Mouse (Mus musculus) myocyte (in vitro differentiated cells): ENCODE data around the gene Irf2bp2. TPM values are rescaled to one million over a fixed set of nuclear protein-coding genes. Genes with fewer than 3 reads are reported as not detected.

Experiments used
- H3K27me3 ChIP-seq: one replicate; pipeline ENCODE4 v1.6.1; 2011; ENCODE audit not compliant: control insufficient read depth, insufficient read depth, insufficient read length
- H3K36me3 ChIP-seq: one replicate; pipeline ENCODE4 v1.6.1; 2011; ENCODE audit not compliant: control insufficient read depth, insufficient read depth
- H3K4me2 ChIP-seq: one replicate; pipeline ENCODE4 v1.6.1; 2011; ENCODE audit warnings: low read depth, control low read depth
- H3K4me3 ChIP-seq: one replicate; pipeline ENCODE4 v1.5.1; 2011; ENCODE audit warnings: mild to moderate bottlenecking, control low read depth, moderate library complexity
- H3K79me2 ChIP-seq: one replicate; pipeline ENCODE4 v1.6.1; 2011; ENCODE audit not compliant: control insufficient read depth, insufficient read depth
- H3ac ChIP-seq: one replicate; pipeline ENCODE4 v1.6.1; 2011; ENCODE audit not compliant: control insufficient read depth, insufficient read length
- CEBPB ChIP-seq: IDR thresholded peaks from 2 replicates; pipeline ENCODE4 v1.6.1; 2011; ENCODE audit warnings: mild to moderate bottlenecking, moderate library complexity; ENCODE audit not compliant: poor library complexity, insufficient read depth, severe bottlenecking
- E2F4 ChIP-seq: IDR thresholded peaks from one replicate; pipeline ENCODE4 v1.6.1; 2011; ENCODE audit warnings: mild to moderate bottlenecking, control low read depth, moderate library complexity; ENCODE audit not compliant: insufficient read depth
- MAX ChIP-seq: IDR thresholded peaks from one replicate; pipeline ENCODE4 v1.6.1; 2011; ENCODE audit warnings: low read depth, mild to moderate bottlenecking, control low read depth
- MYOD1 ChIP-seq, 3 experiments: IDR thresholded peaks; one replicate each; pipeline ENCODE4 v1.6.1; 2011; ENCODE audit warnings: control low read depth in 2 of 3, low read depth in 2 of 3, mild to moderate bottlenecking in 2 of 3, moderate library complexity in 1 of 3; ENCODE audit not compliant: insufficient read length in 2 of 3, control insufficient read depth in 1 of 3
- MYOG ChIP-seq, 3 experiments: IDR thresholded peaks; one replicate each; pipeline ENCODE4 v1.6.1; 2011; ENCODE audit warnings: control low read depth in 2 of 3, low read depth in 2 of 3, mild to moderate bottlenecking in 2 of 3; ENCODE audit not compliant: insufficient read length in 2 of 3, control insufficient read depth in 1 of 3, insufficient read depth in 1 of 3
- POLR2A ChIP-seq: IDR thresholded peaks from one replicate; pipeline ENCODE4 v1.6.1; 2011; ENCODE audit warnings: low read depth, mild to moderate bottlenecking, control low read depth, moderate library complexity; ENCODE audit not compliant: insufficient read length
- POLR2AphosphoS2 ChIP-seq: IDR thresholded peaks from one replicate; pipeline ENCODE4 v1.6.1; 2011; ENCODE audit warnings: low read depth, control low read depth; ENCODE audit not compliant: insufficient read length
- REST ChIP-seq: IDR thresholded peaks from one replicate; pipeline ENCODE4 v1.6.1; 2011; ENCODE audit warnings: mild to moderate bottlenecking, control low read depth, moderate library complexity; ENCODE audit not compliant: insufficient read depth, insufficient read length
- SRF ChIP-seq: IDR thresholded peaks from one replicate; pipeline ENCODE4 v1.6.1; 2011; ENCODE audit warnings: low read depth; ENCODE audit not compliant: control insufficient read depth, insufficient read length
- TCF12 ChIP-seq: IDR thresholded peaks from one replicate; pipeline ENCODE4 v1.6.1; 2011; ENCODE audit warnings: mild to moderate bottlenecking, control low read depth; ENCODE audit not compliant: poor library complexity, insufficient read depth, severe bottlenecking
- TCF3 ChIP-seq: IDR thresholded peaks from one replicate; pipeline ENCODE4 v1.6.1; 2011; ENCODE audit warnings: low read depth, control low read depth; ENCODE audit not compliant: insufficient read length
- USF1 ChIP-seq: IDR thresholded peaks from one replicate; pipeline ENCODE4 v1.6.1; 2011; ENCODE audit warnings: low read depth, mild to moderate bottlenecking, control low read depth, moderate library complexity
- polyA plus RNA-seq: library from polyadenylated mRNA; unstranded; fragments of >200 nt; fragmentation: generic; extraction: Trizol; gene quantifications from one replicate; pipeline ENCODE4 v1.2.1, GENCODE M21; 2012; ENCODE audit warnings: missing spikeins

Gene Irf2bp2
- polyA plus RNA-seq, 1 experiment: 16.8 TPM

DNA sequence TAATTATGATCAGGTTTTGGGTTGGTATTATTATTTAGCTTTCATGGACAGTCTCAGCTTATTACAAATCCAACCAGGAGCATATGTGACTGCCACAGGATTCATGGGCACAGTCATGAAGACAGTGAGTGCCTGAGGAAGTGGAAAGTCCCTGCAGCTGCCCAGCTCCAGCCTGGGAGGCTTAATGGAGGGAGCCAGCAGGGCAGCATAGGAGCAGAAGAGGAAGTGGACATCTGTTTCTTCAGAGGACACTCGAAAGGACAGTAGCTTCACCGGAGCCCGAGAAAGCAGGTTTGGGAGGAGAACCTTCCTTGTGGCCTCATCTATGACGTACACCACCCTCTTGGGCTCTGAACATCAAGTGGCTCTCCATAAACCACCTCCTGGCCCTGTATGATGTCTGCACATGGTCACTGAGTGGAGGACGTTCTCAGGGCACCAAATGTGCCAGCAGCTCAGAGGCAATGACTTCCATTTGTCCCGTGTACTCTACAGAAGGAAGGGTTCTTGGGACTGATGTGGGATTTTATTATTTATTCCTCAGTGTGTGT is 28.5 kb downstream of the Irf2bp2 start:
- Histone ChIP-seq H3K4me3 (no peak overlapping the region), H3K79me2 (no peaks in the 10 kb centered on the region), H3ac (no peak overlapping the region), H3K36me3 (no peaks in the 10 kb centered on the region), H3K4me2 (peak overlapping the region; percentile 91), H3K27me3 (no peaks in the 10 kb centered on the region)
- TF ChIP-seq MYOG (IDR thresholded peaks at IDR 0.05; ENCODE audit: control insufficient read depth in 1 of 3, insufficient read depth in 1 of 3, insufficient read length in 2 of 3, low read depth in 2 of 3): peak in 1 of 3 experiments; percentile 34
- no peak for TF ChIP-seq E2F4
- TF ChIP-seq MAX: no peak
- TF ChIP-seq POLR2AphosphoS2: no peak
- TF ChIP-seq MYOD1 (IDR thresholded peaks at IDR 0.05; ENCODE audit: control insufficient read depth in 1 of 3, insufficient read length in 2 of 3, low read depth in 2 of 3): peak in 1 of 3 experiments; percentile 18

DNA sequence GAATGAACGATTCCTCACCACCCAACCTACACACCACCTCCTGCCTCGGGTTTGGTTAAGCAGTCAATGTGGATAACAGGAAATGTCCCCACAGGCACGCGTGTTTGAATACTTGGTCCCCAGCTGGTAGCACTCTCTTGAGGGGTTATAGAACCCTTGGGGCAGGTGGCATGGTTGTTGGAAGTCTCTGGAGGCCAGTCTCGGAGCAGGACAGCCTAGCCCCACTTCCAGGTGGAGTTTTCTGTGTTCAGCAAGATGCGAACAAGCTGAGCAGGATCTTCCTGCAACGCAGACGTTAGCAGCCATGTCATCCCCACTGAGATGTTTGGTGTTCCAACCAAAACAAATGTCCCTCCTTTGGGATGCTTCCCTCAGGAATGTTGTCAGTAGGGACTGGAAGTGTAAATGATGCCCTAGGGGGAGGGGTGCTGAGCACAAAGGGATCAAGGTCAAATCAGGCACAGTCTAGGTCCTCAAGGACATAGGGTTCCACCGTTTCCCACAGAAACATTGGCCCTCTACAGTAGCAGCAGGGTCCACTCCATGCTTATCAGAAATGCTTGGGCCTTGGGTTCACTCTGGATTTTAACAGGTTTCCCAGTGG is 29.1 kb downstream of the Irf2bp2 start:
- TF ChIP-seq MAX (no peak), POLR2AphosphoS2 (no peak), CEBPB (no peak), SRF (no peak), TCF12 (no peak), MYOD1 (IDR thresholded peaks at IDR 0.05; ENCODE audit: control insufficient read depth in 1 of 3, insufficient read length in 2 of 3, low read depth in 2 of 3) (no peak), USF1 (no peak), REST (no peak), E2F4 (no peak), POLR2A (no peak), MYOG (IDR thresholded peaks at IDR 0.05; ENCODE audit: control insufficient read depth in 1 of 3, insufficient read depth in 1 of 3, insufficient read length in 2 of 3, low read depth in 2 of 3) (no peak), TCF3 (no peak)
- Histone ChIP-seq H3K79me2 (no peaks in the 10 kb centered on the region), H3K4me3 (no peak overlapping the region)

DNA sequence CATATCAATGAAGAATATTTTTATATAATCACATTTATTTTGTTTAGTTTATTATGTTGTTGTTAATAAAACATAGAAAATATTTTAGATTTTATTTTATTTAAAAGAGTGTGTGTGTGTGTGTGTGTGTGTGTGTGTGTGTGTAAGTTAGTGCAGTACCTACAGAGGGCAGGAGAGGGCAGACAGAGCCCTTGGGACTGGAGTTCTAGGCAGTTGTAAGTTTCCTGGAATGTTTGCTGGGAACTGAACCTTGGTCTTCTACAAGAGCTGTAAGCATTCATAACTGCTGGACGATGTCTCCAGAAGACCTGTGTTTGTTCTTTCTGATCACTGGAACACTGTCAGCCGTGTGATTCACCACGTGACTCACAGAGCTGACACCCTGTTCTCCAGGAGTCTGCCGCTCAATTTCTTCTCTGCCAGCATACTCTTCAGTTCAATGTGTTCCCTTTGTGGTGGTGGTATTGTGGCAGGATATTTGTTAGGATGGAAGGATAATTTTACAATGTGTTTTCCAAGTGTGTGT is 32.4 kb downstream of the Irf2bp2 start:
- Histone ChIP-seq H3K36me3 (no peaks in the 10 kb centered on the region), H3K4me2 (no peak overlapping the region), H3K79me2 (no peaks in the 10 kb centered on the region), H3K27me3 (no peaks in the 10 kb centered on the region), H3K4me3 (no peak overlapping the region), H3ac (no peak overlapping the region)
- no peak for TF ChIP-seq TCF3
- TF ChIP-seq USF1: peak; percentile 65

More for the DNA sequence above, 29.1 kb downstream of the Irf2bp2 start:
- Histone ChIP-seq H3K27me3 (no peaks in the 10 kb centered on the region), H3K4me2 (no peak overlapping the region), H3K36me3 (no peaks in the 10 kb centered on the region), H3ac (no peak overlapping the region)

DNA sequence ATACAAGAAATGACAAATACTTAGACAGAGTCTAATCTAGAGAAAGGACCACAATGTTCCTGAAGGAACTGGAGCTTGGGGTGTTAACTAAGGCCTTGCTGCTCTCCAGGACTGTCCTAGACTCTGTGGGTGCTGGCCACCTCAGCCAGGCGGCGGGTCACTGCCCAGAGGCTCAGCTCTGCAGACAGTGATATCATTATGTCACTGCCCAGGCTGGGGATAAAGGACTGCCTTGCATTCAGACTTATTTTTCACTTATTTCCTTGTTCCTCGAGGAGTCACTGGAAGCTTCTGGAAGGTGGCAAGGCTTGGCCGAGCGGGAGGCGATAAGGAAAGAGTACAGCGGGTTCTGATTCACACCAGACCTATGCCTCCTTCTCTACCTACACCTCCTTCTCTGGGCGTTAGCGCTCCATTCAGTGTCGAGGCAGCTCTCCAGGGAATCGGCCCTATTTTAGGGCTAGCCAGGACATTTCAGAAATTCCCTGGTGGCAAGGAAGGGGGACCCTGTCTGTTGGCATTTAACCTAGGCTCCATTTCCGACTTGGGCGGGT is 35.3 kb downstream of the Irf2bp2 start:
- Histone ChIP-seq H3K79me2 (no peaks in the 10 kb centered on the region), H3ac (no peak overlapping the region), H3K4me3 (no peak overlapping the region), H3K27me3 (no peaks in the 10 kb centered on the region), H3K4me2 (no peak overlapping the region), H3K36me3 (no peaks in the 10 kb centered on the region)
- TF ChIP-seq USF1 (no peak), REST (no peak), MYOD1 (IDR thresholded peaks at IDR 0.05; ENCODE audit: control insufficient read depth in 1 of 3, insufficient read length in 2 of 3, low read depth in 2 of 3) (no peak), TCF3 (no peak), E2F4 (no peak), MAX (no peak), POLR2AphosphoS2 (no peak), TCF12 (no peak), POLR2A (no peak), SRF (no peak), CEBPB (no peak)

DNA sequence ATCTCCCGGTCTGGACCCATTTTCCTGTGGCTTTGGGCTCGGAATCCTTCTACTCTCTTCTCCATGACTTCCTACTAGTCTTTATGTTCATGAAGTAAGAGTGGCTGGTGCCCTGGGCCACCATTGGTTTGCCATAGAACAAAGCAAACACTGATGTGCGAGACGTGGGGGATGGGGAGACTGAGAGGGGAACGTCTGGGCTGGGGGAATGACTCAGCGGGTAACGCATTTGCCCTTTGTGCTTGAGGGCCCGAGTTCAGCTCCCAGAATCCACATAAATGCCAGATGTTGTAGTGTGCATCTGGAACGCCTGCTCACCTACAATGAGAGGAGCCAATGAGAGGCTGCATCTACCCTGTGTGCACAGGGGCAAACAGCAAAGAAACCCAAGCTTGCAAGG is 36.4 kb downstream of the Irf2bp2 start:
- no peaks in the 10 kb centered on the region for H3K79me2 ChIP-seq
- H3K4me3 ChIP-seq: no peak overlapping the region
- no peaks in the 10 kb centered on the region for H3K36me3 ChIP-seq
- H3K27me3 ChIP-seq: no peaks in the 10 kb centered on the region
- H3K4me2 ChIP-seq: no peak overlapping the region
- TF ChIP-seq SRF: no peak
- no peak for TF ChIP-seq TCF12
- no peak for TF ChIP-seq MYOG (IDR thresholded peaks at IDR 0.05; ENCODE audit: control insufficient read depth in 1 of 3, insufficient read depth in 1 of 3, insufficient read length in 2 of 3, low read depth in 2 of 3)
- TF ChIP-seq USF1: no peak
- no peak for TF ChIP-seq MAX
- no peak for TF ChIP-seq E2F4
- no peak for TF ChIP-seq MYOD1 (IDR thresholded peaks at IDR 0.05; ENCODE audit: control insufficient read depth in 1 of 3, insufficient read length in 2 of 3, low read depth in 2 of 3)
- no peak for TF ChIP-seq POLR2A
- TF ChIP-seq CEBPB: no peak
- TF ChIP-seq REST: no peak
- TF ChIP-seq POLR2AphosphoS2: no peak
- no peak for TF ChIP-seq TCF3
- no peak overlapping the region for H3ac ChIP-seq
